Mouse (Mus musculus) forebrain, embryonic 16.5 days (tissue): Measurements from ENCODE around the gene Rara. TPM values are rescaled to one million over a fixed set of nuclear protein-coding genes. Genes with fewer than 3 reads are reported as not detected.
"Not testable (repeated sequence)": the region's sequence is repeated elsewhere in the genome, so short reads cannot be mapped to it uniquely, and the experiment has no call there.

Source experiments
- ATAC-seq: fragments of 200-750 bp; cut with Nextera tagmentation; 2 replicates; pipeline ENCODE4 v1.8.0; 2017; ENCODE audit warnings: mild to moderate bottlenecking, moderate library complexity
- H3K27ac ChIP-seq: fragments of 300-500 bp; sonication (generic); 2 replicates; pipeline ENCODE4 v1.5.1; 2014; ENCODE audit warnings: low read length, control low read depth
- H3K27me3 ChIP-seq: fragments of 300-500 bp; sonication (generic); replicated peaks from 2 replicates; pipeline ENCODE4 v1.6.1; 2014; ENCODE audit warnings: low read length; ENCODE audit not compliant: control insufficient read depth, insufficient read depth
- H3K36me3 ChIP-seq: fragments of 300-500 bp; sonication (generic); 2 replicates; pipeline ENCODE4 v1.6.1; 2014; ENCODE audit not compliant: control insufficient read depth, insufficient read depth
- H3K4me1 ChIP-seq: fragments of 300-500 bp; sonication (generic); replicated peaks from 2 replicates; pipeline ENCODE4 v1.6.1; 2014; ENCODE audit warnings: low read length; ENCODE audit not compliant: control insufficient read depth, insufficient read depth
- H3K4me2 ChIP-seq: fragments of 300-500 bp; sonication (generic); 2 replicates; pipeline ENCODE4 v1.6.1; 2014; ENCODE audit warnings: mild to moderate bottlenecking, low read length, control low read depth
- H3K4me3 ChIP-seq: fragments of 300-500 bp; sonication (generic); replicated peaks from 2 replicates; pipeline ENCODE4 v1.5.1; 2014; ENCODE audit warnings: mild to moderate bottlenecking, low read length, control low read depth
- H3K9ac ChIP-seq: fragments of 300-500 bp; sonication (generic); replicated peaks from 2 replicates; pipeline ENCODE4 v1.6.1; 2014; ENCODE audit warnings: low read depth, low read length, control low read depth
- H3K9me3 ChIP-seq: fragments of 300-500 bp; sonication (generic); 2 replicates; pipeline ENCODE4 v1.6.1; 2016; ENCODE audit warnings: low read length; ENCODE audit not compliant: control insufficient read depth
- WGBS: fragments of 180-500 bp; shearing (Covaris S2); extraction: QIAGEN DNeasy Blood & Tissue Kit; methylation state at CpG from one replicate; pipeline ENCODE4 v1.1.7; 2014; 5-methylcytosine and 5-hydroxymethylcytosine counted together
- polyA plus RNA-seq: library from polyadenylated mRNA; unstranded; fragments of >200 nt; fragmentation: Nextera tagmentation; extraction: Ambion mirVana; gene quantifications from 2 replicates; pipeline ENCODE4 v1.2.1, GENCODE M21; 2015

Rara gene
- polyA plus RNA-seq, 1 experiment from 2014 or later, result 9.5 TPM

GRCm38 (mm10) chr11:98905583-98905982 is 22.0 kb upstream of the Rara start:
- no peak for ATAC-seq
- Histone ChIP-seq H3K4me1 (peaks cover 14% of the 10 kb centered on the region), H3K4me3 (no peak overlapping the region), H3K27me3 (no peaks in the 10 kb centered on the region), H3K27ac (no peak overlapping the region), H3K36me3 (peaks cover 4% of the 10 kb centered on the region; the same call in 1 of the 2 replicates), H3K9ac (no peak overlapping the region), H3K9me3 (no peaks in the 10 kb centered on the region), H3K4me2 (no peak overlapping the region)
- WGBS, result 94% methylated on average over 4 of the region's 4 CpGs

DNA sequence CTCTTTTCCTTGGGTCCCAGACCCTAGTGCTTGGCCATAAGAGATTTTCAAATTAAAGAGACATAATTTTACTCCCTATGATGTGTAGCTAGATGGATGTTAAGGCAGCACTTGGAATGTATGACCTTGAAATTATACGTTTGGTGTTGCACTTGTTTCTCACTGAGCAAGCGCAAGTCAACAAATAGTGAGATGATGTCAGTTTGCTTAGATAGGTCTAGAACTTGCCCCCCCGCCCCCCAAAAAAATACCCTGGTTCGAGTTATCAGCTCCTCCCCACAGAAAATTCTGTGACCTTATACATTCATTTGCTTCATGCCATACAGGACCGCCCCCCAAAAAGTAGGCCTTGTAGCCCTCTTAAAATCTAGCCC is 20.6 kb upstream of the Rara start:
- H3K9ac ChIP-seq, result peak overlapping the region; percentile 27
- 0 out of 2 replicates have a peak, but pooled peaks cover 2% of the 10 kb centered on the region for H3K36me3 ChIP-seq
- no peaks in the 10 kb centered on the region for H3K27me3 ChIP-seq
- 62% methylated on average over 5 of the region's 5 CpGs for WGBS
- H3K4me3 ChIP-seq, result peak overlapping the region; percentile 60
- H3K4me1 ChIP-seq, result peaks cover 14% of the 10 kb centered on the region
- peak overlapping the region; percentile 92 for H3K4me2 ChIP-seq
- no peak for ATAC-seq
- H3K9me3 ChIP-seq, result no peaks in the 10 kb centered on the region
- H3K27ac ChIP-seq, result no peak overlapping the region

- peak; percentile 98 for ATAC-seq
- Histone ChIP-seq H3K4me2 (peak within 1 kb of the TSS; percentile 92), H3K9ac (peak within 1 kb of the TSS; percentile 49), H3K4me1 (peaks cover 14% of the 10 kb centered on the region), H3K4me3 (peak within 1 kb of the TSS; percentile 60), H3K9me3 (no peaks in the 10 kb centered on the region), H3K27me3 (no peaks in the 10 kb centered on the region), H3K27ac (no peak within 1 kb of the TSS), H3K36me3 (0 out of 2 replicates have a peak, but pooled peaks cover 2% of the 10 kb centered on the region)
- under 1% methylated on average over 49 of the region's 49 CpGs for WGBS
Observed at GRCm38 (mm10) chr11:98907437-98908173, 20.0 kb upstream of the Rara start, which contains the start of gene Cdc6. Cdc6 (plus strand) TSS chr11:98907801.

- Histone ChIP-seq H3K27me3 (no peaks in the 10 kb centered on the region), H3K4me3 (no peak overlapping the region), H3K4me1 (peaks cover 14% of the 10 kb centered on the region), H3K4me2 (no peak overlapping the region), H3K9ac (no peak overlapping the region), H3K27ac (no peak overlapping the region), H3K36me3 (0 out of 2 replicates have a peak, but pooled peaks cover 2% of the 10 kb centered on the region), H3K9me3 (no peaks in the 10 kb centered on the region)
- 30% methylated on average over 6 of the region's 6 CpGs for WGBS
- no peak for ATAC-seq
Observed at GRCm38 (mm10) chr11:98909654-98910053, 18.0 kb upstream of the Rara start.

GRCm38 (mm10) chr11:98910415-98910814 is 17.2 kb upstream of the Rara start:
- no peak for ATAC-seq

GRCm38 (mm10) chr11:98911498-98911897 is 16.1 kb upstream of the Rara start:
- Histone ChIP-seq H3K9me3 (no peaks in the 10 kb centered on the region), H3K4me3 (no peak overlapping the region), H3K4me2 (no peak overlapping the region), H3K27ac (no peak overlapping the region), H3K9ac (no peak overlapping the region), H3K36me3 (no peaks in the 10 kb centered on the region), H3K4me1 (peaks cover 14% of the 10 kb centered on the region), H3K27me3 (no peaks in the 10 kb centered on the region)
- whole genome bisulfite sequencing, result 89% methylated on average over 5 of the region's 5 CpGs
- no peak for ATAC-seq

More at GRCm38 (mm10) chr11:98910415-98910814, 17.2 kb upstream of the Rara start:
- H3K36me3 ChIP-seq, result 0 out of 2 replicates have a peak, but pooled peaks cover 1% of the 10 kb centered on the region
- no peak overlapping the region for H3K9ac ChIP-seq
- H3K4me3 ChIP-seq, result no peak overlapping the region
- peaks cover 14% of the 10 kb centered on the region for H3K4me1 ChIP-seq
- WGBS, result 93% methylated on average over 11 of the region's 11 CpGs
- H3K9me3 ChIP-seq, result no peaks in the 10 kb centered on the region
- no peak overlapping the region for H3K4me2 ChIP-seq
- no peaks in the 10 kb centered on the region for H3K27me3 ChIP-seq
- no peak overlapping the region for H3K27ac ChIP-seq

DNA sequence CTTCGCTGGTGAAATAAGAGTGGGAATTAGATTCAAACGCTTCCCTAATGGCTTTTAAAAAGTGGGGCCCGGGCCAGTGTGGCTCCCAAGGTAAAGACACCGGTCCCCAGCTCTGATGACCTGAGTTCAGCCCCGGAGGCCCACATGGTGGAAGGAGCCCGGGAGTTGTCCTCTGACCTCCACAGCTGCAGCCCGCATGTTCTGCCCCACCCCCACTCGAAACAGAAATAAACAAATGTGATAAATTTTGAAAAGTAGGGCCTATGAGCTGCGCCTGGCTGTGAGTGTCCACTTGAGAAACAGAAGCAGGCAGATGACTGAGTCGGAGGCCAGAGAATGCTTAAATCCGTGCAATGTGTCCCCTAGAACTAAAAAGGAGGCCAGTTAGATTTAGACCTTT is 13.4 kb upstream of the Rara start:
- ATAC-seq, result no peak
- H3K4me3 ChIP-seq, result no peak overlapping the region
- no peaks in the 10 kb centered on the region for H3K36me3 ChIP-seq
- no peak overlapping the region for H3K9ac ChIP-seq
- WGBS, result 88% methylated on average over 11 of the region's 11 CpGs
- H3K27me3 ChIP-seq, result no peaks in the 10 kb centered on the region
- H3K9me3 ChIP-seq, result no peaks in the 10 kb centered on the region
- no peak overlapping the region for H3K27ac ChIP-seq
- H3K4me2 ChIP-seq, result no peak overlapping the region
- peaks cover 4% of the 10 kb centered on the region; the same call in 1 of the 2 replicates for H3K4me1 ChIP-seq

DNA sequence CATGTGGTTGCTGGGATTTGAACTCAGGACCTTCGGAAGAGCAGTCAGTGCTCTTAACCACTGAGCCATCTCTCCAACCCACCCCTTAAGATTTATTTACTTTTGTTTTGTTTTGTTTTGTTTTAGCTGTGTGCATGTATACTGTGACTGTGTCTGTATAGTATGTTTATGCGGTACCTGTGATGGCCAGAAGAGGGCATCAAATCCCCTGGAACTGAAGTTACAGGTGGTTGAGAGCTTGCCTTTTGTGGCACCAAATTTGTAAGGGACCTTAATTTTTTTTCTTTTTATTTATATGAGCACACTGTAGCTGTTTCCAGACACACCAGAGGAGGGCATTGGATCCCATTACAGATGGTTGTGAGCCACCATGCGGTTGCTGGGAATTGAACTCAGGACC is 11.2 kb upstream of the Rara start:
- not testable (repeated sequence) for H3K4me1 ChIP-seq, H3K4me3 ChIP-seq, H3K36me3 ChIP-seq, H3K9me3 ChIP-seq, ATAC-seq, H3K27me3 ChIP-seq, H3K9ac ChIP-seq, H3K27ac ChIP-seq, H3K4me2 ChIP-seq
- WGBS, result 92% methylated on average over 3 of the region's 3 CpGs

DNA sequence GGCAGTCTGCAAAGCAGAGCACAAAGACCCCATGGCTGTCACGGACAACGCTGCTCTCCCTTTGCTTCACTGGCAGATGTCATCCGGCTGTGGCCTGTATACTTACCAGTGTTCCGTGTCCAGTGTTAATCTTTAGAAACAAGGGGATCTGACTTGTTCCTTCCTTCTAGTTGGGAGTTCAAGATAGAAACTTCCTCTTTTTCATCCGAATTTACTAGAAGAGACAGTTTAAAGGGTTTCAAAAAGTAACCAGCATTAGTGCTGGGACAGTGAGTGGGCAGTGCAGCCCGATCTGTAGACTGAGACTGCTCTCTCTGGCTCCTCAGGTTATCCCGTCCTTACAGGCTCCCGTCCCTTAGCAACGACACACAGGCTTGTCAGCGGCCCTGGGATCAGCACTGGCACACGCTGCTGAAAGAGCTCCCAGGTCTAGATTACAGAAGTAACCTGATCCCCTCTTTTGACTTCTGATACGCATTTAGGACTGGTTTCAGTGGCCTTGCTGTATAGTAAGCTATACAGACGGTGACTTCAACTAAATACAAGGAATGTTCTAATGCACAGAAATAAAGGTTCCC is 10.1 kb upstream of the Rara start:
- Histone ChIP-seq H3K36me3 (no peaks in the 10 kb centered on the region), H3K4me2 (no peak overlapping the region), H3K9me3 (no peaks in the 10 kb centered on the region), H3K4me3 (no peak overlapping the region), H3K4me1 (peaks cover 3% of the 10 kb centered on the region; the same call in 1 of the 2 replicates), H3K27ac (no peak overlapping the region), H3K9ac (no peak overlapping the region), H3K27me3 (no peaks in the 10 kb centered on the region)
- ATAC-seq, result no peak
- WGBS, result 71% methylated on average over 13 of the region's 13 CpGs
